Mouse (Mus musculus): ENCODE measurements around the gene Gm28035. TPM values are rescaled to one million over a fixed set of nuclear protein-coding genes. Genes with fewer than 3 reads are reported as not detected.

The Gm28035 gene
- total RNA-seq (2021) = 1 to 10 TPM; 4.6 to 6.0 TPM
- 7.6 and 14.7 TPM in 2 replicates for polyA plus RNA-seq (2012; rRNA removed)
- long read RNA-seq, partial matches to known transcripts = 45 of 62 reads
- long read RNA-seq, other reads (novel, unspliced or antisense) = 17 of 62 reads

GRCm38 (mm10) chr2:30240267-30240666 lies at the start of gene Gm28035:
Gene Gm28035, plus strand, starts transcription at chr2:30240567.
- peak within 1 kb of the TSS; percentile 98 for H3K27ac ChIP-seq
- no peaks in the 10 kb centered on the region for H3K27me3 ChIP-seq (ENCODE audit: control insufficient read depth, insufficient read depth, low read length)
- no peak for TF ChIP-seq POLR2A (IDR thresholded peaks at IDR 0.05; ENCODE audit: insufficient read depth, low read depth, low read length)
- 0 out of 2 replicates have a peak, but pooled peaks have one; percentile 3 for TF ChIP-seq CTCF (IDR thresholded peaks at IDR 0.05)
- no peak for TF ChIP-seq EP300 (IDR thresholded peaks at IDR 0.05; ENCODE audit: insufficient read depth, low read depth, low read length)
- peaks cover 5% of the 10 kb centered on the region for H3K79me2 ChIP-seq (replicated peaks; ENCODE audit: control insufficient read depth, insufficient read depth, low read length)
- 11% methylated on average over 2 of the region's 2 CpGs for WGBS
- peaks cover 43% of the 10 kb centered on the region for H3K4me1 ChIP-seq (ENCODE audit: control insufficient read depth, insufficient read depth, low read length)
- peak within 1 kb of the TSS; percentile 85 for H3K9ac ChIP-seq (ENCODE audit: low read depth, low read length)
- H3K4me3 ChIP-seq = peak within 1 kb of the TSS; percentile 81
- DNase-seq = no peak
- intact Hi-C loops (cut with DNase I) = loop anchor here (1.0 kb wide), 1 partner anchor 25 kb away; no protein-coding TSS in a partner anchor
- peaks cover 36% of the 10 kb centered on the region for H3K36me3 ChIP-seq (ENCODE audit: control insufficient read depth, insufficient read depth, low read length)

- H3K79me2 ChIP-seq (replicated peaks; ENCODE audit: control insufficient read depth, insufficient read depth, low read length) = no peaks in the 10 kb centered on the region
- TF ChIP-seq EP300 (IDR thresholded peaks at IDR 0.05; ENCODE audit: insufficient read depth, low read depth, low read length) (no peak), CTCF (IDR thresholded peaks at IDR 0.05) (no peak), POLR2A (IDR thresholded peaks at IDR 0.05; ENCODE audit: insufficient read depth, low read depth, low read length) (no peak)
- no peak overlapping the region for H3K9ac ChIP-seq (ENCODE audit: low read depth, low read length)
- H3K36me3 ChIP-seq (ENCODE audit: control insufficient read depth, insufficient read depth, low read length) = no peaks in the 10 kb centered on the region
- DNase-seq = no peak
- H3K4me3 ChIP-seq = no peak overlapping the region
- no peaks in the 10 kb centered on the region for H3K27me3 ChIP-seq (ENCODE audit: control insufficient read depth, insufficient read depth, low read length)
- WGBS = 85% methylated on average over 12 of the region's 12 CpGs
- intact Hi-C loops (cut with DNase I) = no loop called here
- no peaks in the 10 kb centered on the region for H3K4me1 ChIP-seq (ENCODE audit: control insufficient read depth, insufficient read depth, low read length)
- H3K27ac ChIP-seq = no peak overlapping the region
Measured at GRCm38 (mm10) chr2:30191790-30192580, 48.4 kb upstream of the Gm28035 start.

- no peak for DNase-seq
- H3K4me3 ChIP-seq = no peak overlapping the region
- H3K27me3 ChIP-seq (ENCODE audit: control insufficient read depth, insufficient read depth, low read length) = no peaks in the 10 kb centered on the region
- no peak for TF ChIP-seq EP300 (IDR thresholded peaks at IDR 0.05; ENCODE audit: insufficient read depth, low read depth, low read length)
- no peak for TF ChIP-seq CTCF (IDR thresholded peaks at IDR 0.05)
- TF ChIP-seq POLR2A (IDR thresholded peaks at IDR 0.05; ENCODE audit: insufficient read depth, low read depth, low read length) = no peak
- no peaks in the 10 kb centered on the region for H3K4me1 ChIP-seq (ENCODE audit: control insufficient read depth, insufficient read depth, low read length)
- no peaks in the 10 kb centered on the region for H3K79me2 ChIP-seq (replicated peaks; ENCODE audit: control insufficient read depth, insufficient read depth, low read length)
- H3K9ac ChIP-seq (ENCODE audit: low read depth, low read length) = no peak overlapping the region
- WGBS = 73% methylated on average over 3 of the region's 3 CpGs
- no peaks in the 10 kb centered on the region for H3K36me3 ChIP-seq (ENCODE audit: control insufficient read depth, insufficient read depth, low read length)
- intact Hi-C loops (cut with DNase I) = no loop called here
- no peak overlapping the region for H3K27ac ChIP-seq
Measured at GRCm38 (mm10) chr2:30194656-30195055, 45.7 kb upstream of the Gm28035 start.

- Histone ChIP-seq H3K4me3 (no peak overlapping the region), H3K27me3 (ENCODE audit: control insufficient read depth, insufficient read depth, low read length) (no peaks in the 10 kb centered on the region), H3K4me1 (ENCODE audit: control insufficient read depth, insufficient read depth, low read length) (no peaks in the 10 kb centered on the region), H3K9ac (ENCODE audit: low read depth, low read length) (no peak overlapping the region), H3K36me3 (ENCODE audit: control insufficient read depth, insufficient read depth, low read length) (no peaks in the 10 kb centered on the region), H3K27ac (no peak overlapping the region), H3K79me2 (replicated peaks; ENCODE audit: control insufficient read depth, insufficient read depth, low read length) (no peaks in the 10 kb centered on the region)
- DNase-seq = no peak
- intact Hi-C loops (cut with DNase I) = no loop called here
- TF ChIP-seq POLR2A (IDR thresholded peaks at IDR 0.05; ENCODE audit: insufficient read depth, low read depth, low read length) = no peak
- no peak for TF ChIP-seq CTCF (IDR thresholded peaks at IDR 0.05)
- no peak for TF ChIP-seq EP300 (IDR thresholded peaks at IDR 0.05; ENCODE audit: insufficient read depth, low read depth, low read length)
- WGBS = 67% methylated on average over 4 of the region's 4 CpGs
Measured at GRCm38 (mm10) chr2:30198021-30198420, 42.3 kb upstream of the Gm28035 start.

GRCm38 (mm10) chr2:30199984-30200383 lies 40.4 kb upstream of the Gm28035 start:
- Histone ChIP-seq H3K27me3 (ENCODE audit: control insufficient read depth, insufficient read depth, low read length) (no peaks in the 10 kb centered on the region), H3K9ac (ENCODE audit: low read depth, low read length) (no peak overlapping the region), H3K79me2 (replicated peaks; ENCODE audit: control insufficient read depth, insufficient read depth, low read length) (no peaks in the 10 kb centered on the region; the same call in 1 of the 2 replicates), H3K4me1 (ENCODE audit: control insufficient read depth, insufficient read depth, low read length) (peaks cover 1% of the 10 kb centered on the region; the same call in 1 of the 2 replicates), H3K4me3 (no peak overlapping the region), H3K27ac (no peak overlapping the region), H3K36me3 (ENCODE audit: control insufficient read depth, insufficient read depth, low read length) (no peaks in the 10 kb centered on the region)
- WGBS = 67% methylated on average over 1 of the region's 1 CpGs
- no peak for DNase-seq
- TF ChIP-seq CTCF (IDR thresholded peaks at IDR 0.05) (no peak), POLR2A (IDR thresholded peaks at IDR 0.05; ENCODE audit: insufficient read depth, low read depth, low read length) (no peak), EP300 (IDR thresholded peaks at IDR 0.05; ENCODE audit: insufficient read depth, low read depth, low read length) (no peak)
- intact Hi-C loops (cut with DNase I) = no loop called here

- TF ChIP-seq POLR2A (IDR thresholded peaks at IDR 0.05; ENCODE audit: insufficient read depth, low read depth, low read length) = no peak
- Histone ChIP-seq H3K4me3 (no peak overlapping the region), H3K27ac (no peak overlapping the region), H3K4me1 (ENCODE audit: control insufficient read depth, insufficient read depth, low read length) (peaks cover 1% of the 10 kb centered on the region; the same call in 1 of the 2 replicates), H3K27me3 (ENCODE audit: control insufficient read depth, insufficient read depth, low read length) (no peaks in the 10 kb centered on the region), H3K9ac (ENCODE audit: low read depth, low read length) (no peak overlapping the region), H3K36me3 (ENCODE audit: control insufficient read depth, insufficient read depth, low read length) (no peaks in the 10 kb centered on the region), H3K79me2 (replicated peaks; ENCODE audit: control insufficient read depth, insufficient read depth, low read length) (no peaks in the 10 kb centered on the region; the same call in 1 of the 2 replicates)
- no peak for DNase-seq
- WGBS = 61% methylated on average over 5 of the region's 5 CpGs
- intact Hi-C loops (cut with DNase I) = no loop called here
Measured at GRCm38 (mm10) chr2:30200388-30200925, 39.9 kb upstream of the Gm28035 start.
